Mouse (Mus musculus) v-Abl transformed pro-B cells (cell line): ENCODE data around the gene Lamb3.

Source experiments
- in situ Hi-C, 2 experiments: fragments of 400-800 bp; cut with MboI; formaldehyde crosslinking; loops; one replicate each; pipeline ENCODE4 v1.15.1; 2025; ENCODE audit not compliant: unreplicated experiment in 2 of 2

Gene Lamb3

DNA sequence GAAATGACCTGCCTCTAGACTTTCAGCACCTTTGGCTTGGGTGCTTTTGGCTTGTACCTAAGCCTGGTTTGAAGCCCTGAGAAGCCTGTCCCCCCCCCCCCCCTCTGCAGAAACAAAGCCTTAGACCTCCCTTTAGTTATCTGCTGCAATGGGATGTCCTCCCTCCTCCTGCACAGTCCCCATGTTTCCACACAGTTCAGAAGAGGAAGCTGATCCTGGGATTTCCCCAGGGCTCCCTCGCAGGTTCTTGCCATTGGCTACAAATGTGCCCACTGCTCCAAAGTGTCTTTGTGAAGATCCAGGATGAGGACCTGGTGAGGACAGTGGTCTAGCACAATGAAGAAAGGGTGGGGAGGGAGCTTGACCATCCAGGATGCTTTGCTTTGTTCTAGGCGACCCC is 95.6 kb downstream of the Lamb3 start:
- in situ Hi-C loops = no loop called here

DNA sequence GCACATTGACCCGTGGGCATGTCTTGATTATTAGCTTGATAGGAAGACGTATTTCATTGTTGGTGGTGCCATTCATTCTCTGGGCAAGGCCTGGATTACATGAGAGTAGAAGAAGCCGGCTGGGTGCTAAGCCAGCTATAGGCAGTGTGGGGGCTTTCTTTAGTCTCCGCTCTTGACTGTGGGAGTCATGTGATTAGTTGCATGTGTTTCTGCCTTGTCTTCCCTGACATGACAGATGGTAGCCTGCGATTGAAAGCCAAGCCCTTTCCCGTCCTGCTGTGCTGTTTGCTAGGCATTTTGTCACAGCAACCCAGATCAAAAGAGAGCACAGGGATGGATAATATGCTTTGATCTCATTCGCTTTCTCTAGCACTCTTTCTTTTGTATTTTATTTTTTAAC is 97.9 kb downstream of the Lamb3 start:
- in situ Hi-C loops = loop anchor here in 1 of 2 experiments (5.0 kb wide), 1 partner anchor 38 kb away; no protein-coding TSS in a partner anchor

DNA sequence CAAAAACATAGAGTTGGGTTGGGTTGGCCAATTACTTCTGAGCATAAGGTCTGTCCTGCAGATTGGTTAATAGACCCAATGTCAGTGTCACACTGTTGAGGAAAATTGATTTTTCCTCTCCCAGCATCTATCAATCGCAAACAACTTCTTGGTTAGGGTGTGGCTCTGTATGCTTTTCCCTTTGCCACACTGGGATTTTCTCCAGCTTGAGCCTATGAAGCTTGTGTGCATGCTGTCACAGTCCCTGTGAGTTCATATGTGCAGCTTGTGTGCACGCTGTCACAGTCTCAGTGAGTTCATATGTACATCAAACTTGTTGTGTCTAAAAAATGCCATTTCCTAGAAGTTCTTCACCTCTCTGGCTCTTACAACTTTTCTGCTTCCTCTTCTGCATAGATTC is 99.3 kb downstream of the Lamb3 start:
- in situ Hi-C loops = loop anchor here in 1 of 2 experiments (5.0 kb wide), 1 partner anchor 40 kb away; no protein-coding TSS in a partner anchor

- in situ Hi-C loops = loop anchor here in 1 of 2 experiments (5.0 kb wide), 1 partner anchor 43 kb away; no protein-coding TSS in a partner anchor
Measured at GRCm38 (mm10) chr1:193309785-193310518, 102.5 kb downstream of the Lamb3 start.

GRCm38 (mm10) chr1:193310519-193311085 is 103.1 kb downstream of the Lamb3 start:
- in situ Hi-C loops = no loop called here

GRCm38 (mm10) chr1:193311596-193311995 is 104.1 kb downstream of the Lamb3 start:
- in situ Hi-C loops = no loop called here

DNA sequence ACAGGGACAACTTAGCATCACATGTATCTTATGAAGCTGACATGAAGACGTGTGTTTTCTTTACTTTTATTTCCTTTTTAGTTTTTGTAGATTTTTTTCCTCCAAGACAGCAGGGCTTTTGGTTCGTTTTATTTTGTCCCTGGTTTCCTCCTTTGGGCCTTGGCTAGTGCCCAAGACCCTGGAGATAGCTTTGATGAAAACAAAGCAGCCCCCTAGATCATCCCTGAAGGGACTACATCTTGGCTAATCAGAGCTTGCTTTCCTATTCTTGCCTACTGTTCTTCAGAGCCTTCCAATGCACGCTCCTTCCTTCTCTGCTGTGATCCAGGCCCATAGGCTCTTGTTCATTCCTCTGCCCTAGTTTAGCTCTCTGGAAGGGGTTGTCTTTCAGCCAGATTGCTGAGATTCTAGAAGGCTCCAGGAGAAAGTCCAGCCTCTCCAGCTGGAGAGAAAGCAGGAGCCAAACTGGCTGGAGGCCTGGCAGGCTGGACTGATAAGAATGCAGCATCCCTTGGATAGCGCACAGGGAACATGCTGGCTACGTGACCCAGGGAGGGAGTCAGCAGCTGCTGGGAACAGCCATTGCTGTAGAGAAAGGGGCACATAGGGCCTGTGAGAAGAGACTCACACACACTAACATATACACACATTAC is 108.3 kb downstream of the Lamb3 start:
- in situ Hi-C loops = loop anchor here in 1 of 2 experiments (5.0 kb wide), 1 partner anchor 109 kb away; the partner anchor contains the start of gene Lamb3

DNA sequence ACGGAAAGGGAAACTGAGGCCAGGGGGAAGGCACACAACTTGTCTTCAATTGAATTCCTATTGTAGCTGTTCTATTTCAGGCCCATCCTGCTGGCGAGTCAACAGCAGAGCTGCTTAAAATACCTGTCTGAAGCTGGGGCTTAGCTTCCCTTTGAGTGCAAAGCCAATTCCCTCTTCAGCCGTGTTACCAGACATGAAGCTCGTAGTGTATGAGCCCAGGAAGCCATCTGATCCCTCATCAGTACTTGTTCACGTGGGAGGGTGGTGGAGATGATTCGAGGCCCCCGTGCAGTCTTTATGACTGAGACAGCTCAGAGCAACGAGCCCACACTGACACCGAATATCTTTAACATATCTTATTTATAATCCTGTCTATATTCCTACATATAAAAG is 108.9 kb downstream of the Lamb3 start:
- in situ Hi-C loops = loop anchor here in 1 of 2 experiments (5.0 kb wide), 1 partner anchor 109 kb away; the partner anchor contains the start of gene Lamb3

DNA sequence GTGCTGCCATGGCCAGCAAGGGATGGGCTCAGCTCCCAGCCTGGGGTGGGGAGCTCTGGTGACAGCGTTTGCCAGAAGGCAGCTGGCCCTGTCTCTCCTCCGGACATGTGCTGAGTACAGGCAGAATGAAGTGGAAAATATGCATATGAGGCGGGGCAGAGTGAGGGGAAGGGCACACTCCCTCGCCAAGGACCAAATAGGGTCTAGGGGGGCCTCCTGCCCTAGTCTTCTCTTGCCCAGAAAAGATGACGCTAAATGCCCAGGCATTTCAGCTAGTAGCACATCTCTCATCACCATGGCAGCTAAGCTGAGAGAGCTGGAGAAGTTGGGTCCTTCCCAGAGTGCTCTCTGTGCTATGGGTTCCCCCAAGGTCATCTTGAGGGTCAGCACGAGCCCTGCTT is 109.7 kb downstream of the Lamb3 start:
- in situ Hi-C loops = loop anchor here in 1 of 2 experiments (5.0 kb wide), 1 partner anchor 110 kb away; the partner anchor contains the start of gene Lamb3

DNA sequence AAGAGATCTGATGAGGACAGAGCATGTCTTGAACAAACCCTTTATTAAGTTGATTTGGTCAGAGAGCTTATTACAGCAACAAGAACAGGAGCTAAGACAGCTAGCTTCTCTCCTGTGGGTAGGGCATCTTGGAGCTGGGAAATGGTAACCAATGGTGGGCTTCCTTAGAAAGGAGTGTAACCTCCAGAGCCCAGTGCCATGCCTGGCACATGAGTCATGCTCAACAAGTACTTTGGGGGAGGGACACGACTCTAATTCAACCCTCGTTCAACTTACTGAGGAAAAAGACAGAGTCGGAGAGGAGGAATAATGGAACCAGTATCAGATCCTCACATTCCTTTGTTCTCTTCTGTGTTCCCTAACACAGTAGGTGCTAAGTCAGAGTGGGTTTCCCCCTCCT is 112.2 kb downstream of the Lamb3 start:
- in situ Hi-C loops = loop anchor here (5.0 to 10.0 kb wide), 2 partner anchors 65 to 112 kb away; partner anchors contain the start of gene Lamb3 (in 2 of the 2)

DNA sequence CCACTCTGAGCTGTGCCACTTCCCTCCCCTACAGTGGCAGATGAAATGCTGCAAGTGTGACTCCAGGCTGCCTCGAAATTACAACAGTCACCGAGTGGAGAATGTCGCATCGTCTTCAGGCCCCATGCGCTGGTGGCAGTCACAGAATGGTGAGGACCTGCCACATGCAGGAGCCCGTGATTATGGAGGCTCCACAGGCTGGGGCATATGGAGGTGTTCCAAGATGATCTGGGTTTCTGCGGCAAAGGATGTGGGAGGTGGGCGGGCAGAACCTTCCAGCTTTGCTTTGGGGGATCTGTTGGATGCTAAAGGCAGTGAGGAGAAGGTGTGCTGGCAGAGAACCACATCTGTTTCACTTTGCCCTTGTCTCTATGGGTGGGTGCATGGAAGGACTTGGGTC is 112.9 kb downstream of the Lamb3 start:
- in situ Hi-C loops = loop anchor here in 1 of 2 experiments (5.0 to 10.0 kb wide), 2 partner anchors 66 to 113 kb away; partner anchors contain the start of gene Lamb3

DNA sequence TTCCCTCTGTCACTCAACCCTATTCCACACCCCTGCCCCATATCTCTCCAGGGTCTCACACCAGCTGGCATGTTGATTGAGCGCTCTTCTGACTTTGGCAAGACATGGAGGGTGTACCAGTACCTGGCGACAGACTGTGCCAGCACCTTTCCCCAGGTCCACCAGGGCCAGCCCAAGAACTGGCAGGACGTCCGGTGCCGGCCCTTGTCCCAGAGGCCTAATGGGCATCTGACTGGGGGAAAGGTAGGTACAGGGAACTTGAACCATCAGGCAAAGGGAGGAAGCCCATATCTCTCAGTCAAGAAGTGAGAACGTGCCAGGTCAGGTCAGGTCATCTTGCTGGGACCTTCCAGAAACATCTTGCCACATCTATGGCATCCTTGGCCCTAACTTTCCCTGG is 116.2 kb downstream of the Lamb3 start:
- in situ Hi-C loops = loop anchor here in 1 of 2 experiments (5.0 to 10.0 kb wide), 2 partner anchors 69 to 116 kb away; partner anchors contain the start of gene Lamb3

GRCm38 (mm10) chr1:193324224-193324623 is 116.7 kb downstream of the Lamb3 start:
- in situ Hi-C loops = loop anchor here in 1 of 2 experiments (5.0 to 10.0 kb wide), 2 partner anchors 69 to 117 kb away; partner anchors contain the start of gene Lamb3

DNA sequence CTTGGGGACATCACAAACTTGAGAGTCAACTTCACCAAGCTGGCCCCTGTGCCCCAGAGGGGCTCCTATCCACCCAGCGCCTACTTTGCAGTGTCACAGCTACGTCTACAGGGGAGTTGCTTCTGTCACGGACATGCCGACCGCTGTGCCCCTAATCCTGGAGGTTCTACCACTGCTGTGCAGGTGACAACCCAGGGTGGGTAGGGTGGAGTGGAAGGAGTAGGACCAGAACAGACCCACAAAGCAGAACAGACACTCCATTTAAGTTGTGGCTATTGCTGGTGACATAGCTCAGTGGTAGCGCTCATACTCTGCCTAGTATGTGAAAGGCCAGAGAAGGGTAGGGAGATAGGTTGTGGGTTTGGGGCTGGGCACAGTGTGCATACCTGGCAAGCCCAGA is 118.4 kb downstream of the Lamb3 start:
- in situ Hi-C loops = loop anchor here (5.0 to 10.0 kb wide), 3 partner anchors 51 to 74 kb away; no protein-coding TSS in a partner anchor

GRCm38 (mm10) chr1:193326456-193327145 is 119.1 kb downstream of the Lamb3 start:
- in situ Hi-C loops = loop anchor here (5.0 to 10.0 kb wide), 3 partner anchors 51 to 74 kb away; no protein-coding TSS in a partner anchor

DNA sequence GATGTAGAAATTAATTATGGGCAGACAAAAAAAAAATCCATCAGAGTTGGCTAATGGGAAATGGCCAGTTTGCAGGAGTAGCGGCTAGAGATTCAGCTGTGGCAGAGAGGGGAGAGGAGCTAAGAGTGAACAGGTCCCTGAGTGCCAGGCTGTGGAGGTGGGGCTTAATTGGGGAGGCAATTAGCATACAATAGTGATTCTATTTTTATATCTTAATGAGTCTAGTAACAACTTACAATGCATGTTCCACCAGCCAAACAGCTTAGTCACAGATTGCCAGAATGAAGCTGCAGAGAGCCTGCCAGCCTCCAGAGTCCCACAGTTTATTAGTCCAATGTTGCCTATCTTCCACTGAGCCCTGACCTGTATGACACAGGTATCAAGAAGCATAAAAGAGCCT is 119.7 kb downstream of the Lamb3 start:
- in situ Hi-C loops = loop anchor here (5.0 to 10.0 kb wide), 3 partner anchors 50 to 75 kb away; no protein-coding TSS in a partner anchor

- in situ Hi-C loops = loop anchor here (5.0 to 10.0 kb wide), 3 partner anchors 50 to 75 kb away; no protein-coding TSS in a partner anchor
Measured at GRCm38 (mm10) chr1:193327686-193328085, 120.2 kb downstream of the Lamb3 start.

DNA sequence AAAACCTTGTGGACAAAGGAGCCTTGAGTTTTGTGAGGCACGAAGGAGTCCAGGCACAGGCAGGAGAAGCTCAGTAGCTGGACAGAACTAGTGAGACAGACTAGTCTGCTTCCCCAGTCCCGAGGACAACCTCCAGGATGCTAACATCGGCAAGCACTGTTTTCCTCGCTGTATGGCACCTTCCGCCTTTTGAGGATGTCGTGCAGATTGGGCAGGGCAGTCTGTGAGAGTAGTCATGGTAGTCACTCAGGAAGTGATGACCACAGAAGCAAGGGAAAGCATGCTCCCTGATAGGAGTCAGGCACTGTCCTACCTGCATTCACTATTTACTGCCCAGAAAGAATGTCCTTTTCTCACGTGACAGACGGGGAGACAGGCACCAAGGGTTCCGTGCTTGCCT is 122.1 kb downstream of the Lamb3 start:
- in situ Hi-C loops = loop anchor here (5.0 to 10.0 kb wide), 3 partner anchors 48 to 77 kb away; no protein-coding TSS in a partner anchor

DNA sequence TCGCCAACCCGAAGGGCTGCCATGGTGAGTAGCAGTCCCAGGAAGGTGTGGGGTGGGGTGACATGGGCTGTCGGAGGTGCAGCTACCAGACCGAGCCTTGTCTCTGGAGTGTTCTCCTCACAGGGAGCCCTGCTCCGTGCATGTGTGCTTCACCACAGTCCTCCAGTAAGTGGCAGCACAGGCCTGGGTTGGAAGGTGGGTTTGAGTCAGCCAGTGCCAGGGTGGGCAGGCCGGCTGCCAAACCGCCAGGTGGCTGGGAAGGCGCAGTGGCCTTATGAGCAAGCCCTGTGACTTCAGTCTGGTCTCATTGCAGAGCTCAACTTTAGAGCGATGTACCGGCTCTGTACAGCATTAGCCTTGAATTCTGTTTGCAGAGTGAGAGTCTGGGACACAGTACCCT is 122.7 kb downstream of the Lamb3 start:
- in situ Hi-C loops = no loop called here

GRCm38 (mm10) chr1:193330626-193331025 is 123.1 kb downstream of the Lamb3 start:
- in situ Hi-C loops = no loop called here
